Mouse (Mus musculus) lung, postnatal 0 days (tissue): Measurements from ENCODE around the gene Lix1l.

Experiments
- CTCF ChIP-seq: IDR thresholded peaks from 2 replicates; pipeline ENCODE4 v1.5.1; 2016; ENCODE audit warnings: antibody characterized with exemption, mild to moderate bottlenecking
- EP300 ChIP-seq: IDR thresholded peaks from 2 replicates; pipeline ENCODE4 v1.6.1; 2016; ENCODE audit warnings: antibody characterized with exemption, mild to moderate bottlenecking, control low read depth

- TF ChIP-seq CTCF: no peak
- TF ChIP-seq EP300: peak; percentile 89
These were observed 36.9 kb upstream of the Lix1l start for GRCm38 (mm10) chr3:96563911-96564632.
